Mouse (Mus musculus): Measurements from ENCODE around the gene Mprip. TPM values are rescaled to one million over a fixed set of nuclear protein-coding genes. Genes with fewer than 3 reads are reported as not detected.

Gene Mprip
- polyA plus RNA-seq, 1 experiment from 2014 or later = 145 TPM

- H3K27me3 ChIP-seq (ENCODE audit: insufficient read depth, low read length) = no peaks in the 10 kb centered on the region
- no peak overlapping the region for H3K9ac ChIP-seq
- 77% methylated on average over 5 of the region's 5 CpGs for WGBS
- TF ChIP-seq CTCF (IDR thresholded peaks at IDR 0.05; ENCODE audit: low read depth) = no peak
- H3K4me3 ChIP-seq (ENCODE audit: low read depth, low read length) = no peak overlapping the region
- ATAC-seq (ENCODE audit: insufficient read depth) (no peak), DNase-seq (no peak)
- no peaks in the 10 kb centered on the region for H3K4me1 ChIP-seq (ENCODE audit: insufficient read depth)
- peaks cover 14% of the 10 kb centered on the region; the same call in 1 of the 2 replicates for H3K36me3 ChIP-seq (ENCODE audit: insufficient read depth)
- no peak overlapping the region for H3K27ac ChIP-seq (ENCODE audit: low read depth)
- no peak overlapping the region for H3K4me2 ChIP-seq
- no peaks in the 10 kb centered on the region for H3K9me3 ChIP-seq (ENCODE audit: low read depth, low read length)
These were observed 19.0 kb downstream of the Mprip start for GRCm38 (mm10) chr11:59680111-59680510.

- peaks cover 7% of the 10 kb centered on the region; the same call in 1 of the 2 replicates for H3K36me3 ChIP-seq (ENCODE audit: insufficient read depth)
- no peaks in the 10 kb centered on the region for H3K27me3 ChIP-seq (ENCODE audit: insufficient read depth, low read length)
- ATAC-seq (ENCODE audit: insufficient read depth) = no peak
- H3K4me2 ChIP-seq = no peak overlapping the region
- 91% methylated on average over 6 of the region's 6 CpGs for WGBS
- H3K4me1 ChIP-seq (ENCODE audit: insufficient read depth) = no peaks in the 10 kb centered on the region
- no peak for TF ChIP-seq CTCF (IDR thresholded peaks at IDR 0.05; ENCODE audit: low read depth)
- H3K4me3 ChIP-seq (ENCODE audit: low read depth, low read length) = no peak overlapping the region
- no peaks in the 10 kb centered on the region for H3K9me3 ChIP-seq (ENCODE audit: low read depth, low read length)
- no peak overlapping the region for H3K27ac ChIP-seq (ENCODE audit: low read depth)
- no peak for DNase-seq
- H3K9ac ChIP-seq = no peak overlapping the region
These were observed 23.9 kb downstream of the Mprip start for GRCm38 (mm10) chr11:59684956-59685355.

GRCm38 (mm10) chr11:59694533-59694932, 33.4 kb downstream of the Mprip start:
- DNase-seq (peak; percentile 84), ATAC-seq (ENCODE audit: insufficient read depth) (peak; percentile 52)
- Histone ChIP-seq H3K36me3 (ENCODE audit: insufficient read depth) (peaks cover 31% of the 10 kb centered on the region), H3K4me2 (no peak overlapping the region), H3K27ac (ENCODE audit: low read depth) (no peak overlapping the region), H3K4me3 (ENCODE audit: low read depth, low read length) (no peak overlapping the region), H3K27me3 (ENCODE audit: insufficient read depth, low read length) (no peaks in the 10 kb centered on the region), H3K4me1 (ENCODE audit: insufficient read depth) (peaks cover 10% of the 10 kb centered on the region; the same call in 1 of the 2 replicates), H3K9ac (no peak overlapping the region), H3K9me3 (ENCODE audit: low read depth, low read length) (no peaks in the 10 kb centered on the region)
- no peak for TF ChIP-seq CTCF (IDR thresholded peaks at IDR 0.05; ENCODE audit: low read depth)
- WGBS = 57% methylated on average over 1 of the region's 1 CpGs

DNA sequence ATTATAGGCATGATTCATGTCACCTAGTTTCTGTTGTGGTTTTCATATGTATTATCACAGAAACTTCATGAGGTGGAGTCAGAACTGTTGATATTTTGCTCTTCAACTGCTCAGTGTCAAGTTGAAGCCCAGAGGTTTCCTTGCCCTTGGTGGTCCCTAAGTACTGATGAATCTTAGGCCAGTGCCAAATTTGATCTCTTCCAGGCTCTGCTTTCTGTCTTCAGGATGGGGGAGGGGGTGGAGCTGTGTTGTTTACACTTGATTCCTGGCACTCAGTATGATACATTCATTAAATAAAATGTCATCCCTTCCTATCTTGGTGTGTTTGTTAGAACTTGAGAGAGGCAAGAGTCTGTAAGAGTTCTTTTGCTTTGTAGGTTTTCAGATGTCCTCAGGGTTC, 34.4 kb downstream of the Mprip start:
- H3K27ac ChIP-seq (ENCODE audit: low read depth) = peak overlapping the region; percentile 42
- DNase-seq (peak; percentile 68), ATAC-seq (ENCODE audit: insufficient read depth) (peak; percentile 24; the same call in 1 of the 2 replicates)
- H3K4me2 ChIP-seq = no peak overlapping the region
- no peak overlapping the region for H3K9ac ChIP-seq
- TF ChIP-seq CTCF (IDR thresholded peaks at IDR 0.05; ENCODE audit: low read depth) = no peak
- peaks cover 10% of the 10 kb centered on the region; the same call in 1 of the 2 replicates for H3K4me1 ChIP-seq (ENCODE audit: insufficient read depth)
- peaks cover 35% of the 10 kb centered on the region for H3K36me3 ChIP-seq (ENCODE audit: insufficient read depth)
- H3K4me3 ChIP-seq (ENCODE audit: low read depth, low read length) = no peak overlapping the region
- H3K27me3 ChIP-seq (ENCODE audit: insufficient read depth, low read length) = no peaks in the 10 kb centered on the region
- H3K9me3 ChIP-seq (ENCODE audit: low read depth, low read length) = no peaks in the 10 kb centered on the region

DNA sequence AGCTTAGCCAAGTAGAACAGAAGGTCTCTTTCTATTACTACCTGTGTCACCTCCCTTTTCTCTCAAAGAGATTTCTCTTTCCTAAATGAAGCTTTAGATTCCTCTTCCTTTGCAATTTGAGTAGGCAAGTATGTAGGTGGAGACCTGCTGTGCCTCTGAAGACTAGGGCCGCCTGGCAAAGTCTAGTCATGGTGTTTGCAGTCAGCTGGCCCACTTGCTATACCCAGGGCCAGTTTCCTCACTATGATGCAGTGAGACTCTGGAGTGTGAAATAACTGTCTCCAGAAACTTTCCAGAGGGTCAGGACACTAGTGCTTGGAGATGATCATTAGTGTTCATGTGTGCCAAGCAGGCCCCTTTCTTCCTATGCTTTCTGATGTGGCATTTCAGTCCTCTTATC, 36.5 kb downstream of the Mprip start:
- Histone ChIP-seq H3K27ac (ENCODE audit: low read depth) (no peak overlapping the region), H3K36me3 (ENCODE audit: insufficient read depth) (peaks cover 50% of the 10 kb centered on the region), H3K9ac (no peak overlapping the region), H3K9me3 (ENCODE audit: low read depth, low read length) (no peaks in the 10 kb centered on the region), H3K4me3 (ENCODE audit: low read depth, low read length) (no peak overlapping the region), H3K4me1 (ENCODE audit: insufficient read depth) (peaks cover 10% of the 10 kb centered on the region; the same call in 1 of the 2 replicates), H3K4me2 (no peak overlapping the region), H3K27me3 (ENCODE audit: insufficient read depth, low read length) (no peaks in the 10 kb centered on the region)
- 87% methylated on average over 1 of the region's 1 CpGs for WGBS
- TF ChIP-seq CTCF (IDR thresholded peaks at IDR 0.05; ENCODE audit: low read depth) = no peak
- DNase-seq = no peak
- ATAC-seq (ENCODE audit: insufficient read depth) = no peak

GRCm38 (mm10) chr11:59700787-59701186, 39.7 kb downstream of the Mprip start:
- H3K9ac ChIP-seq = no peak overlapping the region
- H3K4me3 ChIP-seq (ENCODE audit: low read depth, low read length) = no peak overlapping the region
- H3K27me3 ChIP-seq (ENCODE audit: insufficient read depth, low read length) = no peaks in the 10 kb centered on the region
- H3K4me1 ChIP-seq (ENCODE audit: insufficient read depth) = peaks cover 5% of the 10 kb centered on the region
- H3K36me3 ChIP-seq (ENCODE audit: insufficient read depth) = peaks cover 58% of the 10 kb centered on the region
- no peaks in the 10 kb centered on the region for H3K9me3 ChIP-seq (ENCODE audit: low read depth, low read length)
- DNase-seq (no peak), ATAC-seq (ENCODE audit: insufficient read depth) (no peak)
- H3K27ac ChIP-seq (ENCODE audit: low read depth) = no peak overlapping the region
- WGBS = 96% methylated on average over 1 of the region's 1 CpGs
- no peak for TF ChIP-seq CTCF (IDR thresholded peaks at IDR 0.05; ENCODE audit: low read depth)
- no peak overlapping the region for H3K4me2 ChIP-seq

DNA sequence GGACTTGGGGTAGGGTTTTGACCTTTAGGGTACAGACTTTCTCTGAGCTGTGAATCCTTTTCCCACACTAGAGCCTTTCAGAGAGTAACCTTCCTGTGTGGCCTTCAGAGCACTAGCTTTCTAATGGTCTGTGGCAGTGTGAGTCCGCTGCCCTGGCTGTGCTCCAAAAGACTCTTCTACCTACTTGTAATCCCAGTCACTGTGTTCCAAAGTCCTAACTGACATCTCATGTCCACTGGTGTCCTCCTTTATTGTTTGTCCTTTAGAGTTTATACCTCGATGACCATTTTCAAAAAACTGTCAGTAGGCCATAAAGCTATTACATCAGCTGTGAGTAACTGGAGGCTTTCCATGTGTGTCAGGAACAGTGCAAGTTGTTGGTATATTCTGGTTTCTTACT, 44.0 kb downstream of the Mprip start:
- ATAC-seq (ENCODE audit: insufficient read depth) = no peak
- no peak overlapping the region for H3K4me3 ChIP-seq (ENCODE audit: low read depth, low read length)
- no peaks in the 10 kb centered on the region for H3K9me3 ChIP-seq (ENCODE audit: low read depth, low read length)
- peak; percentile 21 for DNase-seq
- H3K27ac ChIP-seq (ENCODE audit: low read depth) = peak overlapping the region; percentile 96; the same call in 1 of the 2 replicates
- H3K4me2 ChIP-seq = no peak overlapping the region
- WGBS = 65% methylated on average over 2 of the region's 2 CpGs
- no peak overlapping the region for H3K9ac ChIP-seq
- H3K4me1 ChIP-seq (ENCODE audit: insufficient read depth) = peaks cover 27% of the 10 kb centered on the region
- TF ChIP-seq CTCF (IDR thresholded peaks at IDR 0.05; ENCODE audit: low read depth) = no peak
- H3K36me3 ChIP-seq (ENCODE audit: insufficient read depth) = peaks cover 30% of the 10 kb centered on the region
- H3K27me3 ChIP-seq (ENCODE audit: insufficient read depth, low read length) = no peaks in the 10 kb centered on the region
